Mouse (Mus musculus) left cerebral cortex, adult 2 months (tissue): ENCODE measurements around the gene Klk1b5. TPM values are rescaled to one million over a fixed set of nuclear protein-coding genes. Genes with fewer than 3 reads are reported as not detected.

Source experiments
- DNase-seq, 2 experiments: peaks; one replicate each; pipeline ENCODE4 v3.0.0; 2021 to 2022; ENCODE audit warnings: low spot score in 2 of 2, mixed read lengths in 1 of 2; ENCODE audit errors: extremely low spot score in 1 of 2
- H3K27ac ChIP-seq: fragments of 200-600 bp; 2 replicates; pipeline ENCODE4 v1.8.1; 2022
- H3K4me3 ChIP-seq: fragments of 200-600 bp; 2 replicates; pipeline ENCODE4 v1.8.1; 2022
- CTCF ChIP-seq: fragments of 200-600 bp; IDR thresholded peaks from 2 replicates; pipeline ENCODE4 v1.8.1; 2022; ENCODE audit warnings: antibody characterized with exemption, mild to moderate bottlenecking, moderate library complexity
- intact Hi-C: fragments of 180-260 bp; cut with DNase I; formaldehyde crosslinking; loops from one replicate; pipeline ENCODE4 v1.15.1; 2025
- total RNA-seq, 2 experiments: library from RNA; stranded (reverse); gene quantifications; 2 replicates each; pipeline ENCODE4 v1.2.3; 2021

The Klk1b5 gene
- total RNA-seq, 2 experiments from 2014 or later: not detected

DNA sequence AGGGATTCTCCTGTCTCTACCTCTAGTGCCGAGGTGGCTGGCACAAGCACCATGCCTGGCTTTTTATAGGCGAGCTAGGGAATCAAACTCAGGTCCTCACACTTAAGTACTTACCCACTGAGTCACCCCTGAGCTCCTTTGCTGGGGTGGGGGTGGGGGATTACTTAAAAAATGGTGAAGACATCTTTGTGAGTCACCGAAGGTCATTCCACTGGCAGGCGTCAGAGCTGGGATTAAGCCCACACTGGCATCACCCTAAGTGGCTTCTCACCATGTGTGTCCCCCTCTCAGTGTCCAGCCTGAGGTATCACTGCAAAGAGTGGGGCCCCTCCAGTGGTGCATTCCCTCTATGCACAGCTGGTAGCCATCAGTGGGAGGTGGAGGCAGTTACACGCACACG, 44.7 kb downstream of the Klk1b5 start:
- no peak for DNase-seq
- intact Hi-C loops: no loop called here
- Histone ChIP-seq H3K4me3 (no peak overlapping the region), H3K27ac (no peak overlapping the region)
- no peak for TF ChIP-seq CTCF

DNA sequence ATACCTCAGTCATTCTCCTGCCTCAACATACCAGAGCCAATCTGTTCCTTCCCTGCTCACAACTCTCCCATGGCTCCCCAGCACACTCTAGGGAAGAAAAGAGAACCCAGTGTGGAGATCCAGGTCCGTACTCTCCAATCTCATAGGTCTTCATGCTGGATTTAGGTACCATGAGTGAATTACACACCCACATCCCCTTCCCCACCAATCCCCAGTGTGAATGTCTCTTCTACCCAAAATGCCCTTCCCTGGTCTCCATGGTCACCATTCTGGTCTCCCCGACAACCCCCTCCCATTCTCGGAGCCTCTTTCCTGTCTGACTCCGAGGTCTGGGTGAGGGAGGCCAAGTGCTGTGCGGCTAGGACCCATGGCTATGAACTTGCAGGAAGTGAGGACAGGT, 45.4 kb downstream of the Klk1b5 start, which contains the start of gene Gm15517:
Gene Gm15517 (plus strand): TSS at position 301 of the 400 bp plus-strand sequence.
- TF ChIP-seq CTCF: no peak
- no peak within 1 kb of the TSS for H3K4me3 ChIP-seq
- DNase-seq: no peak
- no peak within 1 kb of the TSS for H3K27ac ChIP-seq
- intact Hi-C loops: no loop called here

DNA sequence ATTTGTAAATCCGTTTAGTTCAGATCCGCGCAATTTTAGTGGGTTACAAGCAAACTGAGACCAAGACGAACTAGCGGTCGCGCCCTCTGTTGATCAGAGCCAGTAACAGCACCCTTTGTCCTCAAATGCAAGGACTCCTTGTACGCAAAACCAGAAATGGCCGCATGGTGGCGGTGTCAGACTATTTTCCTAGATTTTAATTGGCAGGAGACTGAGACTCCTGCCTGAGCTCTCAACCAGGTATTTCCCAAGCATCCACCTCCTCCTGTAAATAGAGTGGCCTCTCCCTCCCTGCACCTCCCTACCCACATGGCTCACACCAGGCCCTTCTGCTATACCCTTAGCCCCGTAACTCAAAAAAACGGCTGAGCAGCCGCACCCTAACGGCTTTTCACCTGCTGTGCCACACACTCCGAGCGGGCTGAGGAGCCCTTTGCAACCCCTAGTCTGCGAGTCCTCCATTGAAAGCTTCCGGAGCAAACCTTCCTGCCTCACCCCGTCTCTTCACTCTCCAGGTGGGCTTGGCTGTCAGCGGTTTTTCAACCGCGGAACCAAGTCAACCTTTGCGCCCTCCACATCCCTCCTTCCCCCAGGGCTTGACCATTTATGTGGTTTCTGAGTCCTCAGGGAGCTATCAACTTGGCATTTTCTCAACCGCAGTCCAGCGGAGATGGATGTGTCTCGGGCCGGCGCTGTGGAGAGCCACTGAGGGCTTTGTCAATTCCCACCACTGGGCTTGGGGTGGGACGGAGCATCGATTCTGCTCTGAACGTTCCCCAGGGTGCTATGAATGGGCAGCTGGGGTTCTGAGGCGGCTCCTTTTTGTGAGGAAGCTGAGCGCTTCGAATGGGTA, 47.3 kb downstream of the Klk1b5 start:
- H3K4me3 ChIP-seq: peak overlapping the region; percentile 49
- no peak overlapping the region for H3K27ac ChIP-seq
- intact Hi-C loops: loop anchor here (1.0 to 2.0 kb wide), 4 partner anchors 42 to 298 kb away; no protein-coding TSS in a partner anchor
- DNase-seq: peak; percentile 93 to 98
- peak; percentile 98 for TF ChIP-seq CTCF

DNA sequence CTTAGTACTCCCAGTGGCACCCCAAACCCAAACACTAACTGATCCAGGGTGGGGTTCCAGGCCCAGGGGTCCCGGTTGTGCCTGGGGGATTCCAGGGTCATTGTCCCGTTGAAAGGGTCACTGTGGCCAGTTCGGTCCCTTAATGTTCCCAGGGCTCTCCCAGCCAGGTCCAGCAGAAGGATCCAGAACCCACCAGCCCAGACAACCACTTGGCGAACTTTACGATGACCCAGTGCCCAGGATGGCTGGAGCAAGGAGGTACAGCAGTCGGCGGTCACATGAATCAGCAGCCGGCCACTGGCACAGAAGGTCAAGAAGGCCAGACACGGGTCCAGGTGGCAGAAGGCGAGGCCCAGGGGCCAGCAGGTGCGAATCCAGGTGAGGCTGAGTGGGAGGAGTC, 52.4 kb downstream of the Klk1b5 start:
- intact Hi-C loops: no loop called here
- Histone ChIP-seq H3K4me3 (no peak overlapping the region), H3K27ac (no peak overlapping the region)
- DNase-seq: no peak
- TF ChIP-seq CTCF: no peak

DNA sequence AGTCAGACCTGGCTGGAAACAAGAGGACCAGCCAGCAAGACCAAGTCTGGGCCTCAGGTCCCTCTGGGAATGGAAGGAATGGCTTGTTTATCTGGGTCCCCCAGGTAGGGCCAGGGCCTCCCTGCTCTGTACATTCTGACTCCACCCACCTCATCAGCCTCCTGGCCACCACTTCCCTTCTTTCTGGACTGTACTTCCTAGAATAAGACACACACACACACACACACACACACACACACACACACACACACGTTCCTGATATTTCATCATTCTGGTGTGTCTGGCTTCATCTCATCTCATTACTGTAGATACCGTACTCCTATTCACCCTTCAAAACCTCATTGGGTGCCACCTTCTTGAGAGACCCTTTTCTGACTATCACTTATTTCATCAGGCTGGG, 53.7 kb downstream of the Klk1b5 start:
- DNase-seq: no peak
- TF ChIP-seq CTCF: no peak

More for the DNA sequence above, 53.7 kb downstream of the Klk1b5 start:
- Histone ChIP-seq H3K27ac (no peak overlapping the region), H3K4me3 (no peak overlapping the region)
- intact Hi-C loops: no loop called here

Other genes starting within 250 kb of the Klk1b5 start
- not detected for gene Klk1b1, start 249.2 kb upstream of the Klk1b5 start, total RNA-seq
- gene Klk1b9, start 239.9 kb upstream of the Klk1b5 start, total RNA-seq: not detected
- gene Klk1b11, start 220.1 kb upstream of the Klk1b5 start, total RNA-seq: not detected
- gene Klk1b26, start 203.8 kb upstream of the Klk1b5 start, total RNA-seq: not detected
- not detected for gene Klk1b27, start 163.7 kb upstream of the Klk1b5 start, total RNA-seq
- not detected for gene Klk1b21, start 113.6 kb upstream of the Klk1b5 start, total RNA-seq
- not detected for gene Klk1b22, start 103.3 kb upstream of the Klk1b5 start, total RNA-seq
- gene Klk1b16, start 79.2 kb upstream of the Klk1b5 start, total RNA-seq: not detected
- not detected for gene Klk1b24, start 27.7 kb upstream of the Klk1b5 start, total RNA-seq
- gene Klk1b3, start 17.8 kb upstream of the Klk1b5 start, total RNA-seq: not detected
- gene Klk1b4, start 8.5 kb upstream of the Klk1b5 start, total RNA-seq: not detected
- gene Klk1, start 9.4 kb downstream of the Klk1b5 start, total RNA-seq: not detected
- not detected for gene Gm36864, start 20.2 kb downstream of the Klk1b5 start, total RNA-seq
- gene 1700028J19Rik, start 30.8 kb downstream of the Klk1b5 start, total RNA-seq: 1 to 10 TPM; 1.2 to 1.3 TPM
- gene 2410002F23Rik, start 30.8 kb downstream of the Klk1b5 start, total RNA-seq: 10 to 100 TPM; 70.1 to 80.9 TPM
- gene Acp4, start 41.4 kb downstream of the Klk1b5 start, total RNA-seq: not detected
- gene Gm15517, start 45.5 kb downstream of the Klk1b5 start, total RNA-seq: not detected
- 1 to 10 TPM; 4.3 TPM for gene Clec11a, start 91.0 kb downstream of the Klk1b5 start, total RNA-seq
- gene Shank1, start 94.3 kb downstream of the Klk1b5 start, total RNA-seq: 100 to 1,000 TPM; 637 to 705 TPM
- 10 to 100 TPM; 59.5 to 63.7 TPM for gene Syt3, start 168.2 kb downstream of the Klk1b5 start, total RNA-seq
- gene 1700008O03Rik, start 169.9 kb downstream of the Klk1b5 start, total RNA-seq: 1 to 10 TPM; 1.5 to 2.7 TPM
- gene Lrrc4b, start 213.1 kb downstream of the Klk1b5 start, total RNA-seq: 100 to 1,000 TPM; 278 to 294 TPM
- 10 to 100 TPM in 1 of 2 experiments, 1 to 10 TPM in 1; 9.8 to 10.0 TPM for gene Aspdh, start 249.4 kb downstream of the Klk1b5 start, total RNA-seq